In the genomic region with DNA sequence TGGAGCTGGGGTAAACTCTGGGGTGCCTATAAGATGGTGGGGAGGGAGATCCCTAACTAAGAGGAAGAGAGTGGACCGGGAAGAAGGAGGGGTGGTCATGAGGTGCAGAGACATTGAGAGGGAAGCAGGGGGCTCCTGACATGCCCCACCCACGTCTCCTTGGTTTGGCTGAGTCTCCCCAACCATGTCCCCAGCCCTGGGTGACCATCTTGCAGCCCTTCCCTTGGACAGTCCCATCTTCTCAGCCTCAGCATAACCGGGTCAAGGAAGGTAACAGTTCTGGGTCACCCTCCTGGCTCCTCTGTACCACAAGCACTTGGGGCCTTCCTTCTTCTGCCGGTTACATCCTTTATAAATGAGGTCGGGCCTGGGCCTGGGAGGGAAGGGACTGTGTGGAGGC, we compare ENCODE assay signal across 22 mouse cellular contexts. TPM values are rescaled to one million over a fixed set of nuclear protein-coding genes. Genes with fewer than 3 reads are reported as not detected.
A peak's percentile ranks its signal among the peaks of the same experiment; 100 is the strongest.
DNase-seq lines count a peak whose midpoint lies in the region; ATAC-seq lines count a peak whose summit lies in the region.
"Had no signal": no experiment of that assay in that cellular context is flagged by ENCODE, and none has a peak within 500 bp of the region (broad histone marks: within the 10 kb centered on the region; RNA-seq: fewer than 3 reads in every experiment).

No protein-coding gene starts in this region.

- H3K27me3 ChIP-seq in heart, embryonic 13.5 days (replicated peaks), result no peaks in the 10 kb centered on the region
- no peaks in the 10 kb centered on the region for H3K27me3 ChIP-seq in lung, embryonic 15.5 days
- no peaks in the 10 kb centered on the region for H3K27me3 ChIP-seq in embryonic facial prominence, embryonic 15.5 days
- H3K27me3 ChIP-seq: embryonic facial prominence, embryonic 13.5 days; forebrain, embryonic 12.5 days; hindbrain, embryonic 13.5 days; kidney, embryonic 15.5 days; neural tube, embryonic 15.5 days had no signal

- H3K27ac ChIP-seq in heart, embryonic 13.5 days (replicated peaks), result peak overlapping the region; percentile 39
- H3K27ac ChIP-seq in lung, embryonic 15.5 days, result 0 out of 2 replicates have a peak overlapping the region, but pooled peaks have one; percentile 77
- H3K27ac ChIP-seq in embryonic facial prominence, embryonic 15.5 days (replicated peaks), result peak overlapping the region; percentile 17; the same call in 1 of the 2 replicates
- H3K27ac ChIP-seq: forebrain, embryonic 12.5 days; hindbrain, embryonic 13.5 days; neural tube, embryonic 15.5 days had no signal

- 66% methylated on average over 5 of the region's 5 CpGs for WGBS in heart, embryonic 13.5 days
- WGBS in lung, embryonic 15.5 days, result 67% methylated on average over 5 of the region's 5 CpGs
- WGBS in embryonic facial prominence, embryonic 15.5 days, result 79% methylated on average over 5 of the region's 5 CpGs

- H3K9ac ChIP-seq in heart, embryonic 13.5 days, result no peak overlapping the region
- no peak overlapping the region for H3K9ac ChIP-seq in lung, embryonic 15.5 days
- no peak overlapping the region for H3K9ac ChIP-seq in embryonic facial prominence, embryonic 15.5 days
- H3K9ac ChIP-seq: embryonic facial prominence, embryonic 13.5 days; forebrain, embryonic 12.5 days; hindbrain, embryonic 13.5 days; kidney, embryonic 15.5 days; neural tube, embryonic 15.5 days had no signal

- no peak overlapping the region for H3K4me3 ChIP-seq in heart, embryonic 13.5 days
- no peak overlapping the region for H3K4me3 ChIP-seq in lung, embryonic 15.5 days
- H3K4me3 ChIP-seq in embryonic facial prominence, embryonic 15.5 days (replicated peaks), result no peak overlapping the region
- H3K4me3 ChIP-seq: embryonic facial prominence, embryonic 13.5 days; forebrain, embryonic 12.5 days; hindbrain, embryonic 13.5 days; kidney, embryonic 15.5 days; neural tube, embryonic 15.5 days had no signal

- intact Hi-C loops in heart, postnatal 14 days (cut with DNase I), result no loop called here

- ATAC-seq in heart, embryonic 13.5 days (ENCODE audit: extremely low read depth, insufficient number of reproducible peaks, low FRiP score, low TSS enrichment), result no peak
- ATAC-seq in lung, embryonic 15.5 days (ENCODE audit: borderline replicate concordance, extremely low read depth, low FRiP score, low TSS enrichment), result 0 out of 2 replicates have a peak, but pooled peaks have one; percentile 16
- no peak for ATAC-seq in embryonic facial prominence, embryonic 15.5 days (ENCODE audit: insufficient number of reproducible peaks, low FRiP score, low TSS enrichment, low read depth)

- peaks cover 11% of the 10 kb centered on the region for H3K4me1 ChIP-seq in heart, embryonic 13.5 days
- H3K4me1 ChIP-seq in lung, embryonic 15.5 days, result peaks cover 17% of the 10 kb centered on the region
- H3K4me1 ChIP-seq in embryonic facial prominence, embryonic 15.5 days, result peaks cover 15% of the 10 kb centered on the region
- H3K4me1 ChIP-seq: forebrain, embryonic 12.5 days; hindbrain, embryonic 13.5 days; neural tube, embryonic 15.5 days had no signal

- H3K9me3 ChIP-seq in heart, embryonic 13.5 days, result no peaks in the 10 kb centered on the region
- H3K9me3 ChIP-seq in lung, embryonic 15.5 days, result no peaks in the 10 kb centered on the region
- no peaks in the 10 kb centered on the region for H3K9me3 ChIP-seq in embryonic facial prominence, embryonic 15.5 days (replicated peaks)
- H3K9me3 ChIP-seq: embryonic facial prominence, embryonic 13.5 days; forebrain, embryonic 12.5 days; hindbrain, embryonic 13.5 days; kidney, embryonic 15.5 days; neural tube, embryonic 15.5 days had no signal

- no peak for DNase-seq in heart, postnatal 14 days
- DNase-seq in lung, postnatal 4 days, result no peak
- peak; percentile 35 for DNase-seq in thymus, postnatal 0 days (ENCODE audit: low spot score)
- no peak for DNase-seq in layer of hippocampus, postnatal 14 days (ENCODE audit: low spot score in 2 of 2)
- DNase-seq in ovary, postnatal 10 days (ENCODE audit: low spot score), result no peak
- DNase-seq: B cell, adult 2 months; cerebellum, postnatal 36 days; heart, adult 11 months; lung, adult 2 months; spleen, adult 18-20 months had no signal

- H3K4me2 ChIP-seq in heart, embryonic 13.5 days, result no peak overlapping the region
- H3K4me2 ChIP-seq in lung, embryonic 15.5 days, result no peak overlapping the region
- no peak overlapping the region for H3K4me2 ChIP-seq in embryonic facial prominence, embryonic 15.5 days (replicated peaks)
- H3K4me2 ChIP-seq: embryonic facial prominence, embryonic 13.5 days; forebrain, embryonic 12.5 days; hindbrain, embryonic 13.5 days; kidney, embryonic 15.5 days; neural tube, embryonic 15.5 days had no signal

- H3K36me3 ChIP-seq in heart, embryonic 13.5 days, result no peaks in the 10 kb centered on the region
- H3K36me3 ChIP-seq in lung, embryonic 15.5 days, result no peaks in the 10 kb centered on the region
- no peaks in the 10 kb centered on the region for H3K36me3 ChIP-seq in embryonic facial prominence, embryonic 15.5 days
- H3K36me3 ChIP-seq: embryonic facial prominence, embryonic 13.5 days; forebrain, embryonic 12.5 days; hindbrain, embryonic 13.5 days; kidney, embryonic 15.5 days; neural tube, embryonic 15.5 days had no signal

RNA-seq across cellular contexts. Expression of a gene that starts 9.7 kb away (rescaled TPM):
- 0.15 and 0.27 TPM in 2 replicates for polyA plus RNA-seq in heart, embryonic 13.5 days (2015; fragmentation: Nextera tagmentation; extraction: Ambion mirVana)
- total RNA-seq in heart, postnatal 14 days (2021), result 1 to 10 TPM; 1.0 to 1.7 TPM
- polyA plus RNA-seq in lung, embryonic 15.5 days (2015; fragmentation: Nextera tagmentation; extraction: Ambion mirVana), result 0.93 and 1.1 TPM in 2 replicates
- 2.9 and 4.7 TPM in 2 replicates for polyA plus RNA-seq in embryonic facial prominence, embryonic 15.5 days (2015; fragmentation: Nextera tagmentation; extraction: Ambion mirVana)
- 31.2 and 33.1 TPM in 2 replicates for polyA plus RNA-seq in thymus, postnatal 0 days (2015; fragmentation: Nextera tagmentation; extraction: Ambion mirVana)
- total RNA-seq in layer of hippocampus, postnatal 14 days (2021), result under 1 TPM in 1 of 2 experiments, not detected in 1; 0.74 TPM
- total RNA-seq: left cerebral cortex, postnatal 10 days; liver, adult 2 months; megakaryocyte-erythroid progenitor cell, adult 5-6 weeks; monocyte, adult 5-6 weeks had no signal
- polyA plus RNA-seq: embryonic facial prominence, embryonic 13.5 days; forebrain, embryonic 12.5 days; hindbrain, embryonic 13.5 days had no signal

RNA-seq across cellular contexts. Expression of a gene that starts 12.9 kb away (rescaled TPM):
- 77.7 and 86.1 TPM in 2 replicates for polyA plus RNA-seq in heart, embryonic 13.5 days (2015; fragmentation: Nextera tagmentation; extraction: Ambion mirVana)
- total RNA-seq in heart, postnatal 14 days (2021), result 10 to 100 TPM; 44.1 to 44.7 TPM
- polyA plus RNA-seq in lung, embryonic 15.5 days (2015; fragmentation: Nextera tagmentation; extraction: Ambion mirVana), result 93.5 and 99.2 TPM in 2 replicates
- polyA plus RNA-seq in embryonic facial prominence, embryonic 15.5 days (2015; fragmentation: Nextera tagmentation; extraction: Ambion mirVana), result 39.4 and 43.2 TPM in 2 replicates
- 123 and 124 TPM in 2 replicates for polyA plus RNA-seq in thymus, postnatal 0 days (2015; fragmentation: Nextera tagmentation; extraction: Ambion mirVana)
- 1 to 10 TPM; 4.5 to 5.9 TPM for total RNA-seq in layer of hippocampus, postnatal 14 days (2021)

RNA-seq across cellular contexts. Expression of a gene that starts 21.9 kb away (rescaled TPM):
- polyA plus RNA-seq in heart, embryonic 13.5 days (2015; fragmentation: Nextera tagmentation; extraction: Ambion mirVana), result 0.03 and 0.08 TPM in 2 replicates
- total RNA-seq in heart, postnatal 14 days (2021), result 1 to 10 TPM; 6.8 to 7.9 TPM
- 0.06 and 0.16 TPM in 2 replicates for polyA plus RNA-seq in lung, embryonic 15.5 days (2015; fragmentation: Nextera tagmentation; extraction: Ambion mirVana)
- polyA plus RNA-seq in embryonic facial prominence, embryonic 15.5 days (2015; fragmentation: Nextera tagmentation; extraction: Ambion mirVana), result 0.59 and 0.68 TPM in 2 replicates
- polyA plus RNA-seq in thymus, postnatal 0 days (2015; fragmentation: Nextera tagmentation; extraction: Ambion mirVana), result 0.04 TPM in 1 of 2 replicates, not detected in the other
- total RNA-seq in layer of hippocampus, postnatal 14 days (2021), result not detected

Comparison
In these comparisons a context has a peak if more than half of its experiments do, and no peak if none do; other contexts are left out.
1. H3K27ac ChIP-seq: peak in every context shown above with its lines; median percentile 77 in lung, embryonic 15.5 days; 39 in heart, embryonic 13.5 days; 17 in embryonic facial prominence, embryonic 15.5 days.